In the genomic region with DNA sequence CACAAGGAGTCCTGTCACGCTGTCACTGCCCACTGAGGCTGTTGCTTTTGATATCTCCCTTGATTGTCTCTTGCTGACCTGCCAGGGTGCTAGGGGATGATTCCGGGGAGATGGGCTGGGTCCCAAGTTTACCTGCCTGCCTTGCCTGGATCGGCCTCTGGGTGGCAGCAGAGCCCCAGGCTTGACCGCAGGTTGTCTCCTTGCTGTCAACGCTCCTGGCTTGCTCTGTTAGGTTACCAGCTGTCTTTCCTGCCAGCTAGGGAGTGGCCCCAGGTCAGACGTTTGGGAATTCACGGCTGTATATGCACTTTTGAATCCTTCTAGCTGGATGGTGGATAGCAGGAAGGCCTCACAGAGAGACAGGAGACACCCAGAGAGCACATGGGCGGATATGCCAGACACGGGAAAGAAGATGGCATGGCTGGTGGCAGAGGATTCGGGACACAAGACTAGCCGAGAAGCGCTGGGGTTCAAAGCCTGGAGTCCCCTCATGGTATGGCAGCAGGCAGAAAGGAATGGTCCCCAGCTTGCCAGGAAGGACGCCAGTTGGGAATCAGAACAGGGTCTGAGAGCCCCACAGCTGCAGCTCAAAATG, we compare ENCODE assay signal across 8 mouse cellular contexts. TPM values are rescaled to one million over a fixed set of nuclear protein-coding genes. Genes with fewer than 3 reads are reported as not detected.
A peak's percentile ranks its signal among the peaks of the same experiment; 100 is the strongest.
DNase-seq lines count a peak whose midpoint lies in the region; ATAC-seq and TF ChIP-seq lines count a peak whose summit lies in the region.

No protein-coding gene starts in this region.

- no peaks in the 10 kb centered on the region for H3K9me3 ChIP-seq in intestine, embryonic 14.5 days (ENCODE audit: control insufficient read depth, low read length)
- H3K9me3 ChIP-seq in intestine, embryonic 15.5 days: no peaks in the 10 kb centered on the region
- no peaks in the 10 kb centered on the region for H3K9me3 ChIP-seq in forebrain, embryonic 12.5 days
- H3K9me3 ChIP-seq in hindbrain, embryonic 16.5 days (ENCODE audit: control insufficient read depth, low read length): no peaks in the 10 kb centered on the region
- H3K9me3 ChIP-seq in limb, embryonic 11.5 days (ENCODE audit: control insufficient read depth, low read length): no peaks in the 10 kb centered on the region
- H3K9me3 ChIP-seq in midbrain, postnatal 0 days (ENCODE audit: low read length): no peaks in the 10 kb centered on the region

- H3K36me3 ChIP-seq in intestine, embryonic 14.5 days (ENCODE audit: control insufficient read depth, insufficient read depth, low read length): no peaks in the 10 kb centered on the region
- H3K36me3 ChIP-seq in intestine, embryonic 15.5 days: no peaks in the 10 kb centered on the region
- no peaks in the 10 kb centered on the region for H3K36me3 ChIP-seq in forebrain, embryonic 12.5 days (replicated peaks)
- H3K36me3 ChIP-seq in hindbrain, embryonic 16.5 days (ENCODE audit: control insufficient read depth, insufficient read depth, low read length): no peaks in the 10 kb centered on the region
- H3K36me3 ChIP-seq in limb, embryonic 11.5 days (ENCODE audit: control insufficient read depth, insufficient read depth, low read length): no peaks in the 10 kb centered on the region
- no peaks in the 10 kb centered on the region for H3K36me3 ChIP-seq in midbrain, postnatal 0 days (ENCODE audit: insufficient read depth, low read length)

- peaks cover 16% of the 10 kb centered on the region for H3K4me1 ChIP-seq in intestine, embryonic 14.5 days (replicated peaks; ENCODE audit: control insufficient read depth, insufficient read depth, low read length)
- H3K4me1 ChIP-seq in intestine, embryonic 15.5 days (replicated peaks): peaks cover 8% of the 10 kb centered on the region
- H3K4me1 ChIP-seq in forebrain, embryonic 12.5 days: peaks cover 12% of the 10 kb centered on the region
- H3K4me1 ChIP-seq in hindbrain, embryonic 16.5 days (ENCODE audit: control insufficient read depth, insufficient read depth, low read depth, low read length): peaks cover 7% of the 10 kb centered on the region; the same call in 1 of the 2 replicates
- H3K4me1 ChIP-seq in limb, embryonic 11.5 days (ENCODE audit: control insufficient read depth, insufficient read depth, low read length): peaks cover 4% of the 10 kb centered on the region
- H3K4me1 ChIP-seq in midbrain, postnatal 0 days (ENCODE audit: insufficient read depth, low read length): peaks cover 4% of the 10 kb centered on the region; the same call in 1 of the 2 replicates

- DNase-seq in intestine, embryonic 14.5 days (ENCODE audit: low spot score): peak; percentile 95
- peak; percentile 32 for DNase-seq in brain, embryonic 18.5 days (ENCODE audit: low read depth, low spot score)
- DNase-seq in limb, embryonic 11.5 days (ENCODE audit: low spot score): peak; percentile 85
- peak; percentile 82 for DNase-seq in midbrain, postnatal 0 days (ENCODE audit: low spot score)
- peak; percentile 85 for DNase-seq in testis, postnatal 10 days (ENCODE audit: low spot score)

- H3K9ac ChIP-seq in intestine, embryonic 14.5 days (ENCODE audit: low read length): no peak overlapping the region
- no peak overlapping the region for H3K9ac ChIP-seq in intestine, embryonic 15.5 days
- H3K9ac ChIP-seq in forebrain, embryonic 12.5 days: no peak overlapping the region
- H3K9ac ChIP-seq in hindbrain, embryonic 16.5 days (ENCODE audit: low read depth, low read length): 0 out of 2 replicates have a peak overlapping the region, but pooled peaks have one; percentile 0
- no peak overlapping the region for H3K9ac ChIP-seq in limb, embryonic 11.5 days (ENCODE audit: low read length)
- H3K9ac ChIP-seq in midbrain, postnatal 0 days (replicated peaks; ENCODE audit: low read length, poor library complexity, severe bottlenecking): no peak overlapping the region

- WGBS in intestine, embryonic 14.5 days: 30% methylated on average over 13 of the region's 13 CpGs
- 30% methylated on average over 13 of the region's 13 CpGs for WGBS in intestine, embryonic 15.5 days
- WGBS in forebrain, embryonic 12.5 days: 37% methylated on average over 13 of the region's 13 CpGs
- WGBS in hindbrain, embryonic 16.5 days: 29% methylated on average over 13 of the region's 13 CpGs
- 32% methylated on average over 13 of the region's 13 CpGs for WGBS in limb, embryonic 11.5 days
- 29% methylated on average over 13 of the region's 13 CpGs for WGBS in midbrain, postnatal 0 days

- no peak overlapping the region for H3K4me2 ChIP-seq in intestine, embryonic 14.5 days (ENCODE audit: low read length)
- H3K4me2 ChIP-seq in intestine, embryonic 15.5 days (replicated peaks): no peak overlapping the region
- H3K4me2 ChIP-seq in forebrain, embryonic 12.5 days: no peak overlapping the region
- no peak overlapping the region for H3K4me2 ChIP-seq in hindbrain, embryonic 16.5 days (ENCODE audit: low read length)
- H3K4me2 ChIP-seq in limb, embryonic 11.5 days (ENCODE audit: low read depth, severe bottlenecking): no peak overlapping the region
- no peak overlapping the region for H3K4me2 ChIP-seq in midbrain, postnatal 0 days (ENCODE audit: low read depth, low read length, poor library complexity, severe bottlenecking)

- peak; percentile 99 for TF ChIP-seq CTCF in midbrain, postnatal 0 days (IDR thresholded peaks at IDR 0.05)

- 0 out of 2 replicates have a peak, but pooled peaks have one; percentile 16 for ATAC-seq in intestine, embryonic 14.5 days (replicated peaks; ENCODE audit: low FRiP score, low TSS enrichment, low read depth)
- ATAC-seq in intestine, embryonic 15.5 days: no peak; the same call in 1 of the 2 replicates
- peak; percentile 41; the same call in 1 of the 2 replicates for ATAC-seq in forebrain, embryonic 12.5 days (ENCODE audit: low FRiP score)
- ATAC-seq in hindbrain, embryonic 16.5 days: peak; percentile 63
- ATAC-seq in limb, embryonic 11.5 days (ENCODE audit: insufficient number of reproducible peaks, low FRiP score, low TSS enrichment, low read depth): no peak
- ATAC-seq in midbrain, postnatal 0 days (ENCODE audit: low FRiP score): 0 out of 2 replicates have a peak, but pooled peaks have one; percentile 36

- no peaks in the 10 kb centered on the region for H3K27me3 ChIP-seq in intestine, embryonic 14.5 days (replicated peaks; ENCODE audit: control insufficient read depth, insufficient read depth, low read length)
- no peaks in the 10 kb centered on the region for H3K27me3 ChIP-seq in intestine, embryonic 15.5 days (replicated peaks)
- peaks cover 3% of the 10 kb centered on the region; the same call in 1 of the 2 replicates for H3K27me3 ChIP-seq in forebrain, embryonic 12.5 days
- H3K27me3 ChIP-seq in hindbrain, embryonic 16.5 days (replicated peaks; ENCODE audit: control insufficient read depth, insufficient read depth, low read length): no peaks in the 10 kb centered on the region
- H3K27me3 ChIP-seq in limb, embryonic 11.5 days (ENCODE audit: control insufficient read depth, insufficient read depth, low read length): no peaks in the 10 kb centered on the region
- no peaks in the 10 kb centered on the region for H3K27me3 ChIP-seq in midbrain, postnatal 0 days (ENCODE audit: insufficient read depth, low read length)

- no peak overlapping the region for H3K4me3 ChIP-seq in intestine, embryonic 14.5 days (ENCODE audit: low read depth, low read length)
- H3K4me3 ChIP-seq in intestine, embryonic 15.5 days (replicated peaks): no peak overlapping the region
- no peak overlapping the region for H3K4me3 ChIP-seq in forebrain, embryonic 12.5 days (replicated peaks)
- H3K4me3 ChIP-seq in hindbrain, embryonic 16.5 days (ENCODE audit: low read length): no peak overlapping the region
- H3K4me3 ChIP-seq in limb, embryonic 11.5 days (ENCODE audit: low read depth, low read length): no peak overlapping the region
- H3K4me3 ChIP-seq in midbrain, postnatal 0 days (ENCODE audit: low read depth, low read length): no peak overlapping the region

- no peak overlapping the region for H3K27ac ChIP-seq in intestine, embryonic 14.5 days (ENCODE audit: low read depth)
- H3K27ac ChIP-seq in intestine, embryonic 15.5 days: no peak overlapping the region
- H3K27ac ChIP-seq in forebrain, embryonic 12.5 days: no peak overlapping the region
- no peak overlapping the region for H3K27ac ChIP-seq in hindbrain, embryonic 16.5 days (ENCODE audit: low read depth, low read length)
- no peak overlapping the region for H3K27ac ChIP-seq in limb, embryonic 11.5 days (replicated peaks; ENCODE audit: low read depth, low read length)
- no peak overlapping the region for H3K27ac ChIP-seq in midbrain, postnatal 0 days (ENCODE audit: low read depth, low read length)

RNA-seq across cellular contexts. Expression of gene Gjb5, which starts 10.5 kb away (rescaled TPM):
- polyA plus RNA-seq in intestine, embryonic 14.5 days (2014; fragmentation: Nextera tagmentation; extraction: Ambion mirVana): 0.37 and 0.38 TPM in 2 replicates
- polyA plus RNA-seq in intestine, embryonic 15.5 days (2015; fragmentation: Nextera tagmentation; extraction: Ambion mirVana): 0.68 and 0.89 TPM in 2 replicates
- polyA plus RNA-seq in forebrain, embryonic 12.5 days (2016; fragmentation: Nextera tagmentation; extraction: Ambion mirVana): 0.12 TPM in 1 of 2 replicates, not detected in the other
- 0.20 and 0.34 TPM in 2 replicates for polyA plus RNA-seq in hindbrain, embryonic 16.5 days (2015; fragmentation: Nextera tagmentation; extraction: Ambion mirVana)
- polyA plus RNA-seq in limb, embryonic 11.5 days (2014; fragmentation: Nextera tagmentation; extraction: Ambion mirVana): 0.82 and 0.88 TPM in 2 replicates
- 0.33 and 0.49 TPM in 2 replicates for total RNA-seq in midbrain, postnatal 0 days (2014; rRNA removed)
- polyA plus RNA-seq in midbrain, postnatal 0 days (2015; fragmentation: Nextera tagmentation; extraction: Ambion mirVana): 0.18 and 0.35 TPM in 2 replicates

RNA-seq across cellular contexts. Expression of gene Gjb4, which starts 14.6 kb away (rescaled TPM):
- polyA plus RNA-seq in intestine, embryonic 14.5 days (2014; fragmentation: Nextera tagmentation; extraction: Ambion mirVana): not detected in 2 replicates
- 0.16 TPM in 1 of 2 replicates, not detected in the other for polyA plus RNA-seq in intestine, embryonic 15.5 days (2015; fragmentation: Nextera tagmentation; extraction: Ambion mirVana)
- not detected in 2 replicates for polyA plus RNA-seq in forebrain, embryonic 12.5 days (2016; fragmentation: Nextera tagmentation; extraction: Ambion mirVana)
- 0.14 TPM in 1 of 2 replicates, not detected in the other for polyA plus RNA-seq in hindbrain, embryonic 16.5 days (2015; fragmentation: Nextera tagmentation; extraction: Ambion mirVana)
- polyA plus RNA-seq in limb, embryonic 11.5 days (2014; fragmentation: Nextera tagmentation; extraction: Ambion mirVana): 0.13 TPM in 1 of 2 replicates, not detected in the other
- not detected in 2 replicates for total RNA-seq in midbrain, postnatal 0 days (2014; rRNA removed)
- polyA plus RNA-seq in midbrain, postnatal 0 days (2015; fragmentation: Nextera tagmentation; extraction: Ambion mirVana): not detected in 2 replicates

RNA-seq across cellular contexts. Expression of gene Gjb3, which starts 37.8 kb away (rescaled TPM):
- polyA plus RNA-seq in intestine, embryonic 14.5 days (2014; fragmentation: Nextera tagmentation; extraction: Ambion mirVana): 1.9 and 2.9 TPM in 2 replicates
- 4.1 and 4.2 TPM in 2 replicates for polyA plus RNA-seq in intestine, embryonic 15.5 days (2015; fragmentation: Nextera tagmentation; extraction: Ambion mirVana)
- polyA plus RNA-seq in forebrain, embryonic 12.5 days (2016; fragmentation: Nextera tagmentation; extraction: Ambion mirVana): 0.50 TPM in 1 of 2 replicates, not detected in the other
- polyA plus RNA-seq in hindbrain, embryonic 16.5 days (2015; fragmentation: Nextera tagmentation; extraction: Ambion mirVana): 0.15 and 0.19 TPM in 2 replicates
- 5.3 and 6.2 TPM in 2 replicates for polyA plus RNA-seq in limb, embryonic 11.5 days (2014; fragmentation: Nextera tagmentation; extraction: Ambion mirVana)
- total RNA-seq in midbrain, postnatal 0 days (2014; rRNA removed): 1.0 and 1.8 TPM in 2 replicates
- 0.83 and 0.85 TPM in 2 replicates for polyA plus RNA-seq in midbrain, postnatal 0 days (2015; fragmentation: Nextera tagmentation; extraction: Ambion mirVana)

RNA-seq across cellular contexts. Expression of gene Gja4, which starts 54.6 kb away (rescaled TPM):
- 22.5 and 22.9 TPM in 2 replicates for polyA plus RNA-seq in intestine, embryonic 14.5 days (2014; fragmentation: Nextera tagmentation; extraction: Ambion mirVana)
- 20.0 and 21.0 TPM in 2 replicates for polyA plus RNA-seq in intestine, embryonic 15.5 days (2015; fragmentation: Nextera tagmentation; extraction: Ambion mirVana)
- polyA plus RNA-seq in forebrain, embryonic 12.5 days (2016; fragmentation: Nextera tagmentation; extraction: Ambion mirVana): 10.6 and 11.3 TPM in 2 replicates
- 20.4 and 26.1 TPM in 2 replicates for polyA plus RNA-seq in hindbrain, embryonic 16.5 days (2015; fragmentation: Nextera tagmentation; extraction: Ambion mirVana)
- 11.8 and 11.9 TPM in 2 replicates for polyA plus RNA-seq in limb, embryonic 11.5 days (2014; fragmentation: Nextera tagmentation; extraction: Ambion mirVana)
- 24.8 and 25.8 TPM in 2 replicates for total RNA-seq in midbrain, postnatal 0 days (2014; rRNA removed)
- 21.9 and 26.5 TPM in 2 replicates for polyA plus RNA-seq in midbrain, postnatal 0 days (2015; fragmentation: Nextera tagmentation; extraction: Ambion mirVana)

Comparison
In these comparisons a context has a peak if more than half of its experiments do, and no peak if none do; other contexts are left out.
1. ATAC-seq: peak in intestine, embryonic 14.5 days (single experiment), forebrain, embryonic 12.5 days (single experiment), hindbrain, embryonic 16.5 days (single experiment) and midbrain, postnatal 0 days (single experiment); none in intestine, embryonic 15.5 days (single experiment) and limb, embryonic 11.5 days (single experiment).
2. DNase-seq: peak in every context shown above with its lines; median percentile 95 in intestine, embryonic 14.5 days; 85 in limb, embryonic 11.5 days; 85 in testis, postnatal 10 days; 82 in midbrain, postnatal 0 days; 32 in brain, embryonic 18.5 days.